Mouse (Mus musculus): Measurements from ENCODE around the gene Fgd6. TPM values are rescaled to one million over a fixed set of nuclear protein-coding genes. Genes with fewer than 3 reads are reported as not detected.

The Fgd6 gene
- polyA plus RNA-seq, 1 experiment from 2014 or later = 3.3 TPM

- Histone ChIP-seq H3K27me3 (ENCODE audit: insufficient read depth, low read length) (no peaks in the 10 kb centered on the region), H3K27ac (ENCODE audit: low read length) (peak overlapping the region; percentile 24; the same call in 1 of the 2 replicates), H3K4me1 (ENCODE audit: insufficient read depth, low read length) (peaks cover 16% of the 10 kb centered on the region; the same call in 1 of the 2 replicates), H3K36me3 (ENCODE audit: insufficient read depth, low read length) (no peaks in the 10 kb centered on the region), H3K9ac (replicated peaks; ENCODE audit: low read length) (no peak overlapping the region), H3K4me3 (ENCODE audit: low read length) (no peak overlapping the region), H3K9me3 (ENCODE audit: low read length) (no peaks in the 10 kb centered on the region), H3K4me2 (replicated peaks; ENCODE audit: low read depth, low read length) (no peak overlapping the region)
- WGBS = 32% methylated on average over 4 of the region's 4 CpGs
- peak; percentile 70; the same call in 1 of the 2 replicates for ATAC-seq (ENCODE audit: low FRiP score, low TSS enrichment)
Observed at GRCm38 (mm10) chr10:94014200-94014599, 21.6 kb upstream of the Fgd6 start.

- H3K36me3 ChIP-seq (ENCODE audit: insufficient read depth, low read length) = no peaks in the 10 kb centered on the region
- peaks cover 12% of the 10 kb centered on the region; the same call in 1 of the 2 replicates for H3K4me1 ChIP-seq (ENCODE audit: insufficient read depth, low read length)
- no peak overlapping the region for H3K9ac ChIP-seq (replicated peaks; ENCODE audit: low read length)
- no peaks in the 10 kb centered on the region for H3K9me3 ChIP-seq (ENCODE audit: low read length)
- ATAC-seq (ENCODE audit: low FRiP score, low TSS enrichment) = 0 out of 2 replicates have a peak, but pooled peaks have one; percentile 23
- H3K4me3 ChIP-seq (ENCODE audit: low read length) = no peak overlapping the region
- H3K27ac ChIP-seq (ENCODE audit: low read length) = no peak overlapping the region
- WGBS = 62% methylated on average over 8 of the region's 8 CpGs
- H3K4me2 ChIP-seq (replicated peaks; ENCODE audit: low read depth, low read length) = no peak overlapping the region
- H3K27me3 ChIP-seq (ENCODE audit: insufficient read depth, low read length) = no peaks in the 10 kb centered on the region
Observed at GRCm38 (mm10) chr10:94017455-94017854, 18.3 kb upstream of the Fgd6 start.

GRCm38 (mm10) chr10:94020587-94020986 lies 15.2 kb upstream of the Fgd6 start:
- H3K9ac ChIP-seq (replicated peaks; ENCODE audit: low read length) = no peak overlapping the region
- 0 out of 2 replicates have a peak, but pooled peaks cover 4% of the 10 kb centered on the region for H3K36me3 ChIP-seq (ENCODE audit: insufficient read depth, low read length)
- no peaks in the 10 kb centered on the region for H3K27me3 ChIP-seq (ENCODE audit: insufficient read depth, low read length)
- H3K27ac ChIP-seq (ENCODE audit: low read length) = no peak overlapping the region
- H3K4me3 ChIP-seq (ENCODE audit: low read length) = no peak overlapping the region
- WGBS = 76% methylated on average over 5 of the region's 5 CpGs
- peaks cover 4% of the 10 kb centered on the region; the same call in 1 of the 2 replicates for H3K4me1 ChIP-seq (ENCODE audit: insufficient read depth, low read length)
- H3K9me3 ChIP-seq (ENCODE audit: low read length) = no peaks in the 10 kb centered on the region
- ATAC-seq (ENCODE audit: low FRiP score, low TSS enrichment) = no peak
- H3K4me2 ChIP-seq (replicated peaks; ENCODE audit: low read depth, low read length) = no peak overlapping the region

- Histone ChIP-seq H3K9me3 (ENCODE audit: low read length) (no peaks in the 10 kb centered on the region), H3K4me2 (replicated peaks; ENCODE audit: low read depth, low read length) (no peak overlapping the region), H3K27me3 (ENCODE audit: insufficient read depth, low read length) (no peaks in the 10 kb centered on the region), H3K27ac (ENCODE audit: low read length) (no peak overlapping the region), H3K4me1 (ENCODE audit: insufficient read depth, low read length) (peaks cover 4% of the 10 kb centered on the region; the same call in 1 of the 2 replicates), H3K4me3 (ENCODE audit: low read length) (no peak overlapping the region), H3K36me3 (ENCODE audit: insufficient read depth, low read length) (0 out of 2 replicates have a peak, but pooled peaks cover 4% of the 10 kb centered on the region), H3K9ac (replicated peaks; ENCODE audit: low read length) (no peak overlapping the region)
- 81% methylated on average over 4 of the region's 4 CpGs for WGBS
- no peak for ATAC-seq (ENCODE audit: low FRiP score, low TSS enrichment)
Observed at GRCm38 (mm10) chr10:94021059-94021458, 14.7 kb upstream of the Fgd6 start.

GRCm38 (mm10) chr10:94025079-94025478 lies 10.7 kb upstream of the Fgd6 start:
- Histone ChIP-seq H3K27ac (ENCODE audit: low read length) (no peak overlapping the region), H3K36me3 (ENCODE audit: insufficient read depth, low read length) (0 out of 2 replicates have a peak, but pooled peaks cover 4% of the 10 kb centered on the region), H3K4me2 (replicated peaks; ENCODE audit: low read depth, low read length) (no peak overlapping the region), H3K9ac (replicated peaks; ENCODE audit: low read length) (no peak overlapping the region), H3K27me3 (ENCODE audit: insufficient read depth, low read length) (no peaks in the 10 kb centered on the region), H3K4me1 (ENCODE audit: insufficient read depth, low read length) (no peaks in the 10 kb centered on the region), H3K4me3 (ENCODE audit: low read length) (no peak overlapping the region), H3K9me3 (ENCODE audit: low read length) (no peaks in the 10 kb centered on the region)
- no peak for ATAC-seq (ENCODE audit: low FRiP score, low TSS enrichment)
- 89% methylated on average over 8 of the region's 8 CpGs for WGBS

GRCm38 (mm10) chr10:94028493-94028892 lies 7.3 kb upstream of the Fgd6 start:
- H3K9me3 ChIP-seq (ENCODE audit: low read length) = no peaks in the 10 kb centered on the region
- no peak overlapping the region for H3K4me3 ChIP-seq (ENCODE audit: low read length)
- ATAC-seq (ENCODE audit: low FRiP score, low TSS enrichment) = no peak
- no peaks in the 10 kb centered on the region for H3K27me3 ChIP-seq (ENCODE audit: insufficient read depth, low read length)
- H3K9ac ChIP-seq (replicated peaks; ENCODE audit: low read length) = no peak overlapping the region
- H3K27ac ChIP-seq (ENCODE audit: low read length) = no peak overlapping the region
- WGBS = 85% methylated on average over 6 of the region's 6 CpGs
- H3K36me3 ChIP-seq (ENCODE audit: insufficient read depth, low read length) = 0 out of 2 replicates have a peak, but pooled peaks cover 6% of the 10 kb centered on the region
- no peaks in the 10 kb centered on the region; the same call in 1 of the 2 replicates for H3K4me1 ChIP-seq (ENCODE audit: insufficient read depth, low read length)
- H3K4me2 ChIP-seq (replicated peaks; ENCODE audit: low read depth, low read length) = no peak overlapping the region

GRCm38 (mm10) chr10:94031164-94031563 lies 4.6 kb upstream of the Fgd6 start:
- H3K36me3 ChIP-seq (ENCODE audit: insufficient read depth, low read length) = 0 out of 2 replicates have a peak, but pooled peaks cover 2% of the 10 kb centered on the region
- H3K4me1 ChIP-seq (ENCODE audit: insufficient read depth, low read length) = peaks cover 10% of the 10 kb centered on the region
- H3K27me3 ChIP-seq (ENCODE audit: insufficient read depth, low read length) = no peaks in the 10 kb centered on the region
- no peak overlapping the region for H3K27ac ChIP-seq (ENCODE audit: low read length)
- H3K4me2 ChIP-seq (replicated peaks; ENCODE audit: low read depth, low read length) = no peak overlapping the region
- 96% methylated on average over 6 of the region's 6 CpGs for WGBS
- no peak overlapping the region for H3K4me3 ChIP-seq (ENCODE audit: low read length)
- no peak overlapping the region for H3K9ac ChIP-seq (replicated peaks; ENCODE audit: low read length)
- ATAC-seq (ENCODE audit: low FRiP score, low TSS enrichment) = no peak
- H3K9me3 ChIP-seq (ENCODE audit: low read length) = no peaks in the 10 kb centered on the region

GRCm38 (mm10) chr10:94034876-94035657 lies 734 bp upstream of the Fgd6 start:
- H3K36me3 ChIP-seq (ENCODE audit: insufficient read depth, low read length) = 0 out of 2 replicates have a peak, but pooled peaks cover 2% of the 10 kb centered on the region
- no peaks in the 10 kb centered on the region for H3K27me3 ChIP-seq (ENCODE audit: insufficient read depth, low read length)
- peak overlapping the region; percentile 64 for H3K4me2 ChIP-seq (replicated peaks; ENCODE audit: low read depth, low read length)
- WGBS = 1% methylated on average over 30 of the region's 30 CpGs
- H3K9me3 ChIP-seq (ENCODE audit: low read length) = no peaks in the 10 kb centered on the region
- peak overlapping the region; percentile 76 for H3K9ac ChIP-seq (replicated peaks; ENCODE audit: low read length)
- peak overlapping the region; percentile 45; the same call in 1 of the 2 replicates for H3K27ac ChIP-seq (ENCODE audit: low read length)
- H3K4me3 ChIP-seq (ENCODE audit: low read length) = peak overlapping the region; percentile 67
- H3K4me1 ChIP-seq (ENCODE audit: insufficient read depth, low read length) = peaks cover 15% of the 10 kb centered on the region
- ATAC-seq (ENCODE audit: low FRiP score, low TSS enrichment) = peak; percentile 90

- Histone ChIP-seq H3K4me2 (replicated peaks; ENCODE audit: low read depth, low read length) (peak overlapping the region; percentile 79), H3K27me3 (ENCODE audit: insufficient read depth, low read length) (no peaks in the 10 kb centered on the region), H3K4me3 (ENCODE audit: low read length) (peak overlapping the region; percentile 67), H3K4me1 (ENCODE audit: insufficient read depth, low read length) (peaks cover 15% of the 10 kb centered on the region), H3K9ac (replicated peaks; ENCODE audit: low read length) (peak overlapping the region; percentile 78), H3K9me3 (ENCODE audit: low read length) (no peaks in the 10 kb centered on the region), H3K36me3 (ENCODE audit: insufficient read depth, low read length) (no peaks in the 10 kb centered on the region), H3K27ac (ENCODE audit: low read length) (peak overlapping the region; percentile 51; the same call in 1 of the 2 replicates)
- WGBS = under 1% methylated on average over 31 of the region's 32 CpGs
- peak; percentile 52 for ATAC-seq (ENCODE audit: low FRiP score, low TSS enrichment)
Observed at GRCm38 (mm10) chr10:94036375-94036758, 566 bp downstream of the Fgd6 start.

GRCm38 (mm10) chr10:94037196-94037595 lies 1.4 kb downstream of the Fgd6 start:
- Histone ChIP-seq H3K9ac (replicated peaks; ENCODE audit: low read length) (no peak overlapping the region), H3K27ac (ENCODE audit: low read length) (no peak overlapping the region), H3K9me3 (ENCODE audit: low read length) (no peaks in the 10 kb centered on the region), H3K4me2 (replicated peaks; ENCODE audit: low read depth, low read length) (peak overlapping the region; percentile 79), H3K4me3 (ENCODE audit: low read length) (peak overlapping the region; percentile 67), H3K27me3 (ENCODE audit: insufficient read depth, low read length) (no peaks in the 10 kb centered on the region), H3K36me3 (ENCODE audit: insufficient read depth, low read length) (no peaks in the 10 kb centered on the region), H3K4me1 (ENCODE audit: insufficient read depth, low read length) (peaks cover 15% of the 10 kb centered on the region)
- 45% methylated on average over 9 of the region's 9 CpGs for WGBS
- ATAC-seq (ENCODE audit: low FRiP score, low TSS enrichment) = no peak
